Comparison of ENCODE assay signal across 10 mouse cellular contexts in the genomic region with DNA sequence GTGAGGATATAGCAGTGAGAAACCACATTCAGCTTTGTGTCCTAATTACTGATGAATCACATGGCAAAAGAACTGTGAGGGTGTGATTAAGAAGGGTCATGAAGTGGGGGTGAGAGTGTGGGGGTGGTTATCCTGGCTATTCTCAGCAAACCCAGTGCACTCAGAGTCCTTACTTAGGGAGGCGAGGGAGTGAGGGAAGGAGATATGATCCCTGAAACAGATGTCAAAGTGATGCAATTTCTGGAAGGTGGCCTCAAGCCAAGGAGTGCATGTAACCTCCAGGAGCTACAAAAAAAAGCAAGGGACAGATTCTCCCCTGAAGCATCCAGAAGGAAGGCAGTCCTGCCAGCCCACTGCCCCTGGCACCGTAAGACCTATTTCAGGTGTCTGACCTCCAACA. TPM values are rescaled to one million over a fixed set of nuclear protein-coding genes. Genes with fewer than 3 reads are reported as not detected.
DNase-seq lines count a peak whose midpoint lies in the region; ATAC-seq and TF ChIP-seq lines count a peak whose summit lies in the region.
"Had no signal": no experiment of that assay in that cellular context is flagged by ENCODE, and none has a peak within 500 bp of the region (broad histone marks: within the 10 kb centered on the region; RNA-seq: fewer than 3 reads in every experiment).

No protein-coding gene starts in this region.

- no peak for TF ChIP-seq CTCF in lung, embryonic 14.5 days (IDR thresholded peaks at IDR 0.05; ENCODE audit: low read depth)
- TF ChIP-seq CTCF in heart, adult 2 months (IDR thresholded peaks at IDR 0.05), result no peak

- no peak for TF ChIP-seq EP300 in heart, adult 2 months (IDR thresholded peaks at IDR 0.05; ENCODE audit: insufficient read depth, low read depth, low read length)

- no peaks in the 10 kb centered on the region for H3K4me1 ChIP-seq in lung, embryonic 14.5 days (ENCODE audit: insufficient read depth)
- H3K4me1 ChIP-seq in heart, adult 2 months (ENCODE audit: control insufficient read depth, insufficient read depth, low read length), result peaks cover 5% of the 10 kb centered on the region
- H3K4me1 ChIP-seq in hindbrain, embryonic 12.5 days, result no peaks in the 10 kb centered on the region
- H3K4me1 ChIP-seq: embryonic facial prominence, embryonic 12.5 days; midbrain, embryonic 12.5 days had no signal

- H3K27ac ChIP-seq in lung, embryonic 14.5 days (ENCODE audit: low read depth), result no peak overlapping the region
- H3K27ac ChIP-seq in heart, adult 2 months, result no peak overlapping the region; the same call in 1 of the 2 replicates
- no peak overlapping the region for H3K27ac ChIP-seq in hindbrain, embryonic 12.5 days
- H3K27ac ChIP-seq: embryonic facial prominence, embryonic 12.5 days; midbrain, embryonic 12.5 days had no signal

- H3K9me3 ChIP-seq in lung, embryonic 14.5 days (ENCODE audit: low read depth, low read length), result no peaks in the 10 kb centered on the region
- H3K9me3 ChIP-seq in hindbrain, embryonic 12.5 days (replicated peaks), result no peaks in the 10 kb centered on the region
- H3K9me3 ChIP-seq: embryonic facial prominence, embryonic 12.5 days; midbrain, embryonic 12.5 days had no signal

- 0 out of 2 replicates have a peak, but pooled peaks cover 1% of the 10 kb centered on the region for H3K79me2 ChIP-seq in heart, adult 2 months (replicated peaks; ENCODE audit: control insufficient read depth, insufficient read depth, low read length)

- H3K4me3 ChIP-seq in lung, embryonic 14.5 days (ENCODE audit: low read depth, low read length), result no peak overlapping the region
- no peak overlapping the region for H3K4me3 ChIP-seq in heart, adult 2 months
- H3K4me3 ChIP-seq in hindbrain, embryonic 12.5 days, result no peak overlapping the region
- H3K4me3 ChIP-seq: embryonic facial prominence, embryonic 12.5 days; midbrain, embryonic 12.5 days had no signal

- no peaks in the 10 kb centered on the region for H3K36me3 ChIP-seq in lung, embryonic 14.5 days (ENCODE audit: insufficient read depth)
- peaks cover 3% of the 10 kb centered on the region; the same call in 1 of the 2 replicates for H3K36me3 ChIP-seq in heart, adult 2 months (ENCODE audit: control insufficient read depth, insufficient read depth, low read length)
- H3K36me3 ChIP-seq in hindbrain, embryonic 12.5 days, result no peaks in the 10 kb centered on the region
- H3K36me3 ChIP-seq: embryonic facial prominence, embryonic 12.5 days; midbrain, embryonic 12.5 days had no signal

- TF ChIP-seq POLR2A in heart, adult 2 months (IDR thresholded peaks at IDR 0.05; ENCODE audit: insufficient read depth, low read depth, low read length), result no peak

- intact Hi-C loops in heart, adult 2 months (cut with DNase I), result no loop called here

- peak; percentile 29 for DNase-seq in lung, embryonic 14.5 days
- DNase-seq in lung, postnatal 25 days (ENCODE audit: low spot score), result no peak
- peak; percentile 34 to 44 for DNase-seq in cerebellum, adult 18-20 months
- peak; percentile 52 to 61 for DNase-seq in heart, adult 2 months
- DNase-seq in ovary, postnatal 14 days (ENCODE audit: low spot score), result peak; percentile 27

- H3K9ac ChIP-seq in lung, embryonic 14.5 days, result no peak overlapping the region
- H3K9ac ChIP-seq in heart, adult 2 months (ENCODE audit: low read depth, low read length), result no peak overlapping the region
- no peak overlapping the region for H3K9ac ChIP-seq in hindbrain, embryonic 12.5 days
- H3K9ac ChIP-seq: embryonic facial prominence, embryonic 12.5 days; midbrain, embryonic 12.5 days had no signal

- H3K4me2 ChIP-seq in lung, embryonic 14.5 days, result no peak overlapping the region
- H3K4me2 ChIP-seq in hindbrain, embryonic 12.5 days (replicated peaks), result no peak overlapping the region
- H3K4me2 ChIP-seq: embryonic facial prominence, embryonic 12.5 days; midbrain, embryonic 12.5 days had no signal

- no peak for ATAC-seq in lung, embryonic 14.5 days (ENCODE audit: insufficient read depth)
- ATAC-seq in hindbrain, embryonic 12.5 days (ENCODE audit: low FRiP score), result no peak
- no peak for ATAC-seq in activated CD4-positive, CD25-positive, alpha-beta regulatory T cell, adult 4 months
- ATAC-seq in monocyte, adult 5-6 weeks (replicated peaks; ENCODE audit: insufficient number of reproducible peaks, low FRiP score, low TSS enrichment, poor library complexity, severe bottlenecking), result no peak

- WGBS in lung, embryonic 14.5 days, result 59% methylated on average over 2 of the region's 2 CpGs
- 47% methylated on average over 2 of the region's 2 CpGs for WGBS in heart, adult 2 months
- WGBS in hindbrain, embryonic 12.5 days, result 87% methylated on average over 2 of the region's 2 CpGs

- no peaks in the 10 kb centered on the region for H3K27me3 ChIP-seq in lung, embryonic 14.5 days (ENCODE audit: insufficient read depth, low read length)
- H3K27me3 ChIP-seq in heart, adult 2 months (ENCODE audit: control insufficient read depth, insufficient read depth, low read length), result no peaks in the 10 kb centered on the region
- H3K27me3 ChIP-seq in hindbrain, embryonic 12.5 days, result no peaks in the 10 kb centered on the region
- H3K27me3 ChIP-seq: embryonic facial prominence, embryonic 12.5 days; midbrain, embryonic 12.5 days had no signal

RNA-seq across cellular contexts. Expression of a gene that starts 40.2 kb away (rescaled TPM):
- 12.4 and 13.0 TPM in 2 replicates for polyA plus RNA-seq in lung, embryonic 14.5 days (2014; fragmentation: Nextera tagmentation; extraction: Ambion mirVana)
- total RNA-seq in heart, adult 2 months (2021), result 10 to 100 TPM; 84.1 to 90.6 TPM
- 33.2 and 56.4 TPM in 2 replicates for polyA plus RNA-seq in heart, adult 2 months (2012; rRNA removed)
- 10.7 and 11.2 TPM in 2 replicates for polyA plus RNA-seq in hindbrain, embryonic 12.5 days (2016; fragmentation: Nextera tagmentation; extraction: Ambion mirVana)
- 100 to 1,000 TPM; 118 to 135 TPM for polyA plus RNA-seq in activated CD4-positive, CD25-positive, alpha-beta regulatory T cell, adult 4 months (2017; shearing (Covaris generic))
- total RNA-seq in monocyte, adult 5-6 weeks (2017), result 4.2 to 12.2 TPM (median 11.4 TPM) in 3 replicates
